Mouse (Mus musculus) hindbrain, embryonic 16.5 days (tissue): Measurements from ENCODE around the gene Auh. TPM values are rescaled to one million over a fixed set of nuclear protein-coding genes. Genes with fewer than 3 reads are reported as not detected.

ENCODE experiments used
- ATAC-seq: fragments of 200-750 bp; cut with Nextera tagmentation; 2 replicates; pipeline ENCODE4 v1.8.0; 2017; ENCODE audit warnings: moderate TSS enrichment, moderate library complexity
- H3K27ac ChIP-seq: fragments of 300-500 bp; sonication (generic); 2 replicates; pipeline ENCODE4 v1.5.1; 2014; ENCODE audit warnings: low read depth, mild to moderate bottlenecking, control low read depth, low read length, moderate library complexity
- H3K27me3 ChIP-seq: fragments of 300-500 bp; sonication (generic); replicated peaks from 2 replicates; pipeline ENCODE4 v1.6.1; 2014; ENCODE audit warnings: low read length; ENCODE audit not compliant: control insufficient read depth, insufficient read depth
- H3K36me3 ChIP-seq: fragments of 300-500 bp; sonication (generic); 2 replicates; pipeline ENCODE4 v1.6.1; 2014; ENCODE audit warnings: mild to moderate bottlenecking, low read length, moderate library complexity, mixed read lengths; ENCODE audit not compliant: control insufficient read depth, insufficient read depth
- H3K4me1 ChIP-seq: fragments of 300-500 bp; sonication (generic); 2 replicates; pipeline ENCODE4 v1.6.1; 2014; ENCODE audit warnings: low read depth, low read length; ENCODE audit not compliant: control insufficient read depth, insufficient read depth
- H3K4me2 ChIP-seq: fragments of 300-500 bp; sonication (generic); 2 replicates; pipeline ENCODE4 v1.6.1; 2014; ENCODE audit warnings: mild to moderate bottlenecking, low read length, control low read depth, moderate library complexity
- H3K4me3 ChIP-seq: fragments of 300-500 bp; sonication (generic); 2 replicates; pipeline ENCODE4 v1.5.1; 2014; ENCODE audit warnings: mild to moderate bottlenecking, low read length, control low read depth, moderate library complexity
- H3K9ac ChIP-seq: fragments of 300-500 bp; sonication (generic); 2 replicates; pipeline ENCODE4 v1.6.1; 2014; ENCODE audit warnings: low read depth, mild to moderate bottlenecking, control low read depth, low read length, moderate library complexity
- H3K9me3 ChIP-seq: fragments of 300-500 bp; sonication (generic); 2 replicates; pipeline ENCODE4 v1.6.1; 2014; ENCODE audit warnings: mild to moderate bottlenecking, low read length, moderate library complexity; ENCODE audit not compliant: control insufficient read depth
- WGBS: fragments of 180-500 bp; shearing (Covaris S2); extraction: QIAGEN DNeasy Blood & Tissue Kit; methylation state at CpG from one replicate; pipeline ENCODE4 v1.1.7; 2014; 5-methylcytosine and 5-hydroxymethylcytosine counted together
- polyA plus RNA-seq: library from polyadenylated mRNA; unstranded; fragments of >200 nt; fragmentation: Nextera tagmentation; extraction: Ambion mirVana; gene quantifications from 2 replicates; pipeline ENCODE4 v1.2.1, GENCODE M21; 2015

Gene Auh
- polyA plus RNA-seq = 66.5 and 75.0 TPM in 2 replicates

DNA sequence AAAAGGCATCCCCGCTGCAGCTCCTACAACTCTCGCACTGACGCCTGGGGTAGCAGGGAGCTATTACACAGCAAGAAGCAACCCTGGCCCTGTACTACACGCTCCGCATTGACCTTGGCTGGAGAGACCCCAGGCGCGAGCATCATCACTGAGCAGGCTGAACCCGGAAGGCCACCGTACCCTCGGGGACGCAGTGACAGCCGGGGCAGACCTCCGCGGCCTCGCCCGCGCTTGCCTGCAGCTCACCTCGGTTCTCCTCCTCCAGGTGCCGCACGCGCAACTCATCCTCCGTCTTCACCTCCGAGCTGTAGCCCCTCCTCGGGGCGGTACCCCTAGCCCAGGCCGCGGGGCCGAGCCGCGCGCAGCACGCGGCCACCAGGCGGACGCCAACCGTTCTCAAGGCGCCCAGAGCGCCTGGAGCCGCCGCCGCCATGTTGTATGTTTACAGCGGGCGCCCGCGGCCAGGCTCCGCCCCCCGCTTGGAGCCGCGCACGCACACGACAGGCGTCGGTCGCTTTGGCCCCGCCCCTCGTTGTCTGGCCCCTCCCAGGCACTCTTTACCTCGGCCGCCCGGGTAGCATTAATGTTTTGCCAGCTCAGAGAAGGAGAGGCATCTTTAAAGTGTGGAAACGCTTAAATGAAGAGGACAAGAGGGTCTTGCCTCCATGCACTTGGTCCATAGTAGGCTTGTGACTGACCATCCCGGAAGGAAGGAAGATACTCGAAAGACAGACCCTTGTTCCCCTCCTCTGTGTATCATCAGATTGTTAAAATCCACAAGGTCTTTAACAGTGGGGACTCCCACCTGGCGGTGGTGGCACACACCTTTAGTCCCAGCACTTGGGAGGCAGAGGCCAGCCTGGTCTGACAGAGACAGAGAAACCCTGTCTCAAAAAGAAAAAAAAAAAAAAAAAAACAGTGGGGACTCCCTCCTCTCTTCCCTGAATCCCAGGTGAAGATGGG, at the start of gene Auh:
Gene Auh, minus strand, starts transcription at position 473 of the 963 bp plus-strand sequence.
- H3K4me1 ChIP-seq = peaks cover 21% of the 10 kb centered on the region
- H3K4me2 ChIP-seq = peak within 1 kb of the TSS; percentile 70
- H3K9ac ChIP-seq = peak within 1 kb of the TSS; percentile 84
- peak within 1 kb of the TSS; percentile 81 for H3K27ac ChIP-seq
- WGBS = under 1% methylated on average over 63 of the region's 63 CpGs
- no peaks in the 10 kb centered on the region for H3K27me3 ChIP-seq
- peak; percentile 97 for ATAC-seq
- H3K36me3 ChIP-seq = no peaks in the 10 kb centered on the region
- no peaks in the 10 kb centered on the region for H3K9me3 ChIP-seq
- H3K4me3 ChIP-seq = peak within 1 kb of the TSS; percentile 75

DNA sequence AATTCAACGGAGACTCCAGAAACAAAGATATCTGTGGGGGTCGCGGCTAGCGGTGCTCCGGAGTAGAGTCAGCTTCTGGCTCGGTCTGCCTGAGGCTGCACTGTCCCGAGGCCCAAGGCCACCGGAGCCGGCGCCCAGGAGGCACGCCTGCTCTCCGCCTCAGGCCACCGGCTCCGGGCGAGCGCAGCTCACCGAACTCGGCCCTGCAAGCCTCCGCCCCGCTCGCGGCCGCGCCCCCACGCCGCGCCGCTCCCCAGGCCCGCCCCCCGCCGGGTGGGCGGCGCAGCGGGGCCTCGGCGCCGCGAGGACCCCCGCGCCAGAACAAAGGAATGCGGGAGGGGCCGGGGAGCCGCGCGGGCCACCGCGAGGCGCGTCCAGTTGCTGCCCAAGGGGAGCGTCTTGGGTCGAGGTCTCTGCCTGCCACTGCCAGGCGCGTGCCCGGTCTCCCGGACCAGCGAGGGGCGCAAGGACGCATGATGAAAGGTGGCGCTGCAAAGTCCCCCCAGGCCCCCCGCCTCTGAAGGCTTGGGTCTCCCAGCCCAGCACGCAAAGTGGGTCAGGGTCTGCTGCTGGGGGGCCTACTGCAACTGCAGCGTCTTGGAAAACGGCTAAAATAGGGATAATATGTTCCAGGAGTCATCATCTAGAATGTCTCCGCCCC, 49.0 kb upstream of the Auh start:
- WGBS = 1% methylated on average over 55 of the region's 64 CpGs
- Histone ChIP-seq H3K4me3 (peak overlapping the region; percentile 74), H3K36me3 (no peaks in the 10 kb centered on the region), H3K9me3 (no peaks in the 10 kb centered on the region), H3K27ac (peak overlapping the region; percentile 86), H3K4me2 (peak overlapping the region; percentile 92), H3K9ac (peak overlapping the region; percentile 82), H3K27me3 (no peaks in the 10 kb centered on the region), H3K4me1 (peaks cover 31% of the 10 kb centered on the region)
- ATAC-seq = peak; percentile 11; the same call in 1 of the 2 replicates

DNA sequence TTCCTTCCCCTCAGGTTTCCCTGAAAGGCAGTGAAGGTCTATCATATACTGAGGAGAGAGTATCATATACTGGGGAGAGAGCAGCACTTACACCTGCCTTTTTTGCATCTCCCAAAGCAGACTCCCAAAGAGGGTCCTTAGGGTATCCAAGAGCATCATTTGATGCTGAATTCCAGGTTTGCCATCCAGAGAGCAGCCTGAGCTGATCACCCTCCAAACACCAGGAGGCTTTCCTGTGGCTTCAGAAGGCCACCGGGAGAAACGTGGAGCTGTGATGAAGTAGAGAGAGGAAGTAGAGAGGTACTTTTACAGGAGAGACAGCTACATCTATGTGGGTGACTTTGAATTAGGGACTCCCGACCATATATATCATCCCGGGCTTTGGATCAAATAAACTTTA, 48.3 kb upstream of the Auh start:
- Histone ChIP-seq H3K4me2 (peak overlapping the region; percentile 92), H3K27me3 (no peaks in the 10 kb centered on the region), H3K4me1 (peaks cover 31% of the 10 kb centered on the region), H3K9me3 (no peaks in the 10 kb centered on the region), H3K27ac (peak overlapping the region; percentile 86), H3K9ac (peak overlapping the region; percentile 82), H3K36me3 (no peaks in the 10 kb centered on the region), H3K4me3 (peak overlapping the region; percentile 74)
- WGBS = 17% methylated on average over 4 of the region's 4 CpGs
- no peak for ATAC-seq

DNA sequence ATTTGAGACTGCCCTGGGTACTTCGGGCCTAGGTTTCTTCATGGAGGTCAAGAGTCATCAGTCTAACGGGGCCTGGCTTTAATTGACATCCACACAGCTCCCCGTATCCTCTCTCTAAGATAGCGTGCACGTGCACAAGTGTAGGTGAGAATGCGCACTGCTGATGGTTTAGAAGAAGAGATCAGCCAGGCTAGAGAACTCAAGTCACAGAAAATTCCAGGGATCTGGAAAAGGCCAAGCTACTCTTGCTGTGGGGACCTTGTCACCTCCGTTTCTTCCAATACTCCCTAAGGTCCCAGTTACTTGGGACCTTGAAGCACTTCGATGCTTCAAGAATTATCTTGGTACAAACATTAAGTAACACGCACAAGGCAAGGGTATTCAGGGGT, 47.7 kb upstream of the Auh start:
- WGBS = 72% methylated on average over 9 of the region's 9 CpGs
- Histone ChIP-seq H3K4me2 (peak overlapping the region; percentile 92), H3K27me3 (no peaks in the 10 kb centered on the region), H3K9ac (peak overlapping the region; percentile 82), H3K27ac (peak overlapping the region; percentile 86), H3K4me3 (peak overlapping the region; percentile 74), H3K9me3 (no peaks in the 10 kb centered on the region), H3K4me1 (peaks cover 30% of the 10 kb centered on the region), H3K36me3 (no peaks in the 10 kb centered on the region)
- no peak for ATAC-seq

- Histone ChIP-seq H3K4me2 (peak overlapping the region; percentile 92), H3K27me3 (no peaks in the 10 kb centered on the region), H3K27ac (peak overlapping the region; percentile 86; the same call in 1 of the 2 replicates), H3K4me1 (peaks cover 27% of the 10 kb centered on the region), H3K4me3 (peak overlapping the region; percentile 8; the same call in 1 of the 2 replicates), H3K36me3 (no peaks in the 10 kb centered on the region), H3K9ac (no peak overlapping the region), H3K9me3 (no peaks in the 10 kb centered on the region)
- WGBS = 23% methylated on average over 16 of the region's 16 CpGs
- ATAC-seq = no peak
Observed at GRCm38 (mm10) chr13:52976510-52977220, 47.2 kb upstream of the Auh start.

DNA sequence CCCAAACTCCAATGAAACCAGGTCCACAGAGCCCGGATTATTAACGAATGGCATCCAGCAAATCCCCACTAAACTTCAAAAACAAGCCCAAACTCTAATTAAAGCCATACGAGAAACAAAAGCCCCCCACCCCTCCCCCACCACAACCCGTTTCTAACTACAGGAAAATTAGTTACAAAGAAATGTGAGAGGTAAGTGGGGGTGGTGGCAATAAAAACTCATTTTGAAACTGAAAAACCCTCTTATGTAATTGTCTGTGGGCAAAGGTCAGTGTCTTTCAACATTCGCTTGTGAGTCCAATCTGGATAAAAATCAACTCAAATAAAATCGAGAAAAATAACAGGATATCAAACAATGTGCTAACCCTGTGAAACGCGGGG, 46.6 kb upstream of the Auh start:
- no peaks in the 10 kb centered on the region for H3K27me3 ChIP-seq
- H3K4me3 ChIP-seq = no peak overlapping the region
- H3K36me3 ChIP-seq = no peaks in the 10 kb centered on the region
- H3K9me3 ChIP-seq = no peaks in the 10 kb centered on the region
- peak overlapping the region; percentile 92 for H3K4me2 ChIP-seq
- no peak for ATAC-seq
- peaks cover 27% of the 10 kb centered on the region for H3K4me1 ChIP-seq
- 39% methylated on average over 8 of the region's 8 CpGs for WGBS
- no peak overlapping the region for H3K27ac ChIP-seq
- H3K9ac ChIP-seq = no peak overlapping the region

DNA sequence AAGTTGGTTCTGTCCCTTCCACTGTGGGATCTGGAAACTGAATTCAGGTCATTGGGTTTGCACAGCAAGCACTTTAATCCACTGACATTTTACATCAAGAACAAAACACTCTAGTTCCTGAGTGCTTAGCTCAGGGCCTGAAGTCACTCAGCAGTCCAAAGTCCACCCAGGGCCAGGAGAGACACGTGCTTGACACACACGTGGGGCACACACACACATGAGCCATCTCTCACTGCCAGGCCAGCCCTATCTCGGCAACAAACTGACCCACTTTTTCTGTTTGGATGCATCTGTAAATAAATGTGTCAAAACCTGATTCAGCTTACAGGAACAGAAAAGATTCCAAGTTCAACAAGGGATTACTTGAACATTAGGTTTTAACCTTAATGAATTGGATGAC, 45.2 kb upstream of the Auh start:
- Histone ChIP-seq H3K4me3 (no peak overlapping the region), H3K4me1 (peaks cover 27% of the 10 kb centered on the region), H3K36me3 (no peaks in the 10 kb centered on the region), H3K4me2 (no peak overlapping the region), H3K9me3 (no peaks in the 10 kb centered on the region), H3K27me3 (no peaks in the 10 kb centered on the region), H3K27ac (no peak overlapping the region), H3K9ac (no peak overlapping the region)
- WGBS = 67% methylated on average over 3 of the region's 3 CpGs
- no peak for ATAC-seq

- Histone ChIP-seq H3K27ac (no peak overlapping the region), H3K27me3 (no peaks in the 10 kb centered on the region), H3K4me3 (no peak overlapping the region), H3K36me3 (no peaks in the 10 kb centered on the region; the same call in 1 of the 2 replicates), H3K9me3 (no peaks in the 10 kb centered on the region), H3K9ac (no peak overlapping the region), H3K4me1 (peaks cover 27% of the 10 kb centered on the region), H3K4me2 (no peak overlapping the region)
- ATAC-seq = no peak
- WGBS = 92% methylated on average over 10 of the region's 10 CpGs
Observed at GRCm38 (mm10) chr13:52973427-52973826, 43.9 kb upstream of the Auh start.
